Mouse (Mus musculus) cerebellum, adult 8-10 months (tissue): ENCODE measurements around the gene Hist1h3i.

Experiments used
- DNase-seq: peaks from one replicate; pipeline ENCODE4 v3.0.0; 2022

Hist1h3i gene

GRCm38 (mm10) chr13:21734010-21734905 is 48.9 kb downstream of the Hist1h3i start:
- DNase-seq = peak; percentile 79

GRCm38 (mm10) chr13:21733466-21733865 is 49.7 kb downstream of the Hist1h3i start:
- DNase-seq = no peak
